Mouse (Mus musculus): ENCODE measurements at regions not wholly inside any gene's neighbourhood (a gene's known extent, or its start where the extent isn't known, plus 50 kb on each side); places are given as distances from the start of the nearest gene placed in this dataset.

- no peak for TF ChIP-seq CTCF (conservative IDR thresholded peaks at IDR 0.05; ENCODE audit: insufficient read depth, insufficient read length, low read depth, low read length)
- TF ChIP-seq POLR2A (IDR thresholded peaks at IDR 0.05; ENCODE audit: low read depth, low read length), result no peak
Measured at GRCm38 (mm10) chr13:52013757-52014156, 167.3 kb downstream of the Gadd45g start.
